Mouse (Mus musculus) splenic B cell, adult 2 months (primary cell): Measurements from ENCODE around the gene Hist1h2ab.

ENCODE experiments used
- DNase-seq: peaks from one replicate; pipeline ENCODE4 v3.0.0-alpha.2; 2011; ENCODE audit warnings: low read depth, low spot score
- H3K27me3 ChIP-seq: 2 replicates; pipeline ENCODE4 v1.6.1; 2012; ENCODE audit warnings: mild to moderate bottlenecking, low read length, moderate library complexity, mixed read lengths; ENCODE audit not compliant: control insufficient read depth, poor library complexity, insufficient read depth, severe bottlenecking
- H3K36me3 ChIP-seq: 2 replicates; pipeline ENCODE4 v1.6.1; 2012; ENCODE audit warnings: mild to moderate bottlenecking, low read length, moderate library complexity, mixed read lengths; ENCODE audit not compliant: control insufficient read depth, poor library complexity, insufficient read depth, severe bottlenecking

Gene Hist1h2ab

DNA sequence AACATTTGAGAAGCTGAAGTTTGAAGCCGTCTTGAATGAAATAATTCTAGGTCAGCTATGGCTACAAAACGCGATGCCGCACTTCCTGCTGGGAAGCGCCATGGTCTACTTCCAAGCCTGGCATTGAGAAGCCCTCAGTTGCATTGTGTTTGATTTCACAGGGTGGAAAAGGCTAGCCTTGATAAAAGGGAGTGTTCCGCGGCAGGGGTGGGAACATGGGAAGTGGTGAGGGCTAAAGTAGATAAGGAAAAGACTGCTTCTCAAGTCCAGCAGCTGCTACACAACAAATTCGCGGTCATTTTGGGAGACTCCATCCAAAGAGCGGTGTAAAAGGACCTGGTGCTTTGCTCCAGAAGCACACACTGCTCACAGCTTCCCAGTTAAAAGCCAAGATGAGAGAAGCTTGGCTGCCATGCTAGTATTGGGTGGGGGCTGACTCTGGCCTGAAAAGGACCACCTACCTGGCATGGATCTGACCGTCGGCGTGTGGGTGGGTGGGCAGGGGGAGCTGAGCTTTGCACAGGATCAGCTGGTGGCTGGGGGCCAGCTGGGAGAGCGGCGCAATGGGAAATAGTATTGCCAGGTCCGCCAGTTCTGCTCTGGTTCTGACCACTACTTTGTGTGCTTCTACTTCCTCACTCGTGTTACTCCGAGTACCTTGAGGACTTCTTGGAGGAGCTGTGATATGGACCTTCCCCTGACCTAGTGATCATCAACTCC is 22.3 kb upstream of the Hist1h2ab start:
- Histone ChIP-seq H3K27me3 (no peaks in the 10 kb centered on the region), H3K36me3 (no peaks in the 10 kb centered on the region)
- no peak for DNase-seq

GRCm38 (mm10) chr13:23729192-23729525 is 21.8 kb upstream of the Hist1h2ab start:
- no peaks in the 10 kb centered on the region for H3K27me3 ChIP-seq
- no peaks in the 10 kb centered on the region for H3K36me3 ChIP-seq
- no peak for DNase-seq

- no peaks in the 10 kb centered on the region for H3K27me3 ChIP-seq
- no peak for DNase-seq
- H3K36me3 ChIP-seq, result no peaks in the 10 kb centered on the region
These were observed 21.2 kb upstream of the Hist1h2ab start for GRCm38 (mm10) chr13:23729706-23730105.

DNA sequence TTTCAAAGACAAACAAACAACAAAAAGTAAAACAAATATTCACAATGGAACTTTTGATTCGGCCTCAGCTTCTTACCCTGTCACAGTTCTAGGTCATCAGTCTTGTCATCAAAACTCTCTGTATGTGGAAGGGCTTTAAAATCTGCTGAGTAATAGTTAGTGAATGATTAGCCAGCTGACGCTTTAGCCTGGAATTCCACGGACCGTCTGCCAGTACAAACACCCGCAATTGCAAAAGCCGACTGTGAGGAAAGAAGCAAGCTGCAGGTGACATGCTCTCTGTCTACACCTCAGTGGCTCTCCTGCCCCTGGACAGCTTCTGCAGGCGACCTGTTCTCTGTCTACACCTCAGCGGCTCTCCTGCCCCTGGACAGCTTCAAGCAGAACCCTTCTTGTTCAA is 20.4 kb upstream of the Hist1h2ab start:
- Histone ChIP-seq H3K36me3 (no peaks in the 10 kb centered on the region), H3K27me3 (no peaks in the 10 kb centered on the region)
- DNase-seq, result no peak

- Histone ChIP-seq H3K36me3 (no peaks in the 10 kb centered on the region), H3K27me3 (no peaks in the 10 kb centered on the region)
- peak; percentile 79 for DNase-seq
These were observed 18.6 kb upstream of the Hist1h2ab start for GRCm38 (mm10) chr13:23732156-23732804.

DNA sequence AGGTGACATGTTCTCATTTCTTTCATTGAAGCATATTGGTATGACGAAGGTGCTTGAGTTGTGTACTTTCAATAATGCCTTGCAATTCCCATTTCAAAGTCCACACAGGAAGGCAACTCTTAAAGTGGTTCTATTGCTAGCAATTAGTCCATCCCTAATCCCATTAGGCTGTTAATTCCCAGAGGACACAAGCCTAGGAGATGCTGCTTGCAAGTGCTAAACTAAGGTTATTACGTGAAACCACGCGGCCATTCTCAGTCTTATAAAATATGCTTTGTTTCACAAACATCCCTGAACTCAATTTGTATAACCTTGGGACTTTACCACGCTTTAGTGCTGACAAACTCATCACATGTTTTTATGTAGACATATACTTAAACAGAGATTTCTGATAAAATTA is 13.8 kb upstream of the Hist1h2ab start:
- Histone ChIP-seq H3K36me3 (no peaks in the 10 kb centered on the region), H3K27me3 (no peaks in the 10 kb centered on the region)
- DNase-seq, result no peak

DNA sequence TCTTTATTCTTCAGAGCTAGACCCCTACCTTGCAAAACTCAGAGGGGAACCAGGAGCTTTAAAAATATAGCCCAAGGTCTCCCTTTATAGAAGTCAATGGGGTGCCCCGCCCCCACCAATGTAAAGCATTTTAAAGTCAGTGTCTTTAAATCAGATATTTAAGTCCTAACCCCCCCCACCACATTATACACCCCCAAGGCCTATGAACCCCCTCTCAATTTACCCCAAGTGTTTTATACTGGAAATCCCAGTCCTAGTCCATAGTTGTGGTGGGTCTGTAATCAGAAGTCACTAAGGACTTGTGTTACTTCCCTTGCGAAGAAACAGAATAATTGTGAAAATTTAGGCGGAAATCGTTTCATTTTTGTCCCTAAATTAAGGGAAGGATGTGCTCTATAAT is 12.9 kb upstream of the Hist1h2ab start:
- peak; percentile 25 for DNase-seq
- Histone ChIP-seq H3K27me3 (no peaks in the 10 kb centered on the region), H3K36me3 (0 out of 2 replicates have a peak, but pooled peaks cover 2% of the 10 kb centered on the region)

DNA sequence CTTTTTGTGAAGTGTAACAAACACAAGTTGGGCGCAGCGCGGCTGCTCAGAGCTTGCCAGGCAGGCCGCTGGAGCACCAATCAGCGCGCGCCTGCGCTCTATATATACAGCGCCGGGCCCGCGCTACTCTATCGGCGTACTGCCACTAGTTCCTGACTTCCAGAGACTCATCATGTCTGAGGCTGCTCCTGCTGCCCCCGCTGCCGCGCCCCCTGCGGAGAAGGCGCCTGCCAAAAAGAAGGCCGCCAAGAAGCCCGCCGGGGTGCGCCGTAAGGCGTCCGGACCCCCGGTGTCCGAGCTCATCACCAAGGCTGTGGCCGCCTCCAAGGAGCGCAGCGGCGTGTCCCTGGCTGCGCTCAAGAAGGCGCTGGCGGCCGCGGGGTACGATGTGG is 12.3 kb upstream of the Hist1h2ab start, which contains the start of gene Hist1h1c:
Gene Hist1h1c, plus strand, starts transcription at position 132 of the 392 bp plus-strand sequence.
- no peaks in the 10 kb centered on the region for H3K27me3 ChIP-seq
- peak; percentile 95 for DNase-seq
- 0 out of 2 replicates have a peak, but pooled peaks cover 2% of the 10 kb centered on the region for H3K36me3 ChIP-seq

DNA sequence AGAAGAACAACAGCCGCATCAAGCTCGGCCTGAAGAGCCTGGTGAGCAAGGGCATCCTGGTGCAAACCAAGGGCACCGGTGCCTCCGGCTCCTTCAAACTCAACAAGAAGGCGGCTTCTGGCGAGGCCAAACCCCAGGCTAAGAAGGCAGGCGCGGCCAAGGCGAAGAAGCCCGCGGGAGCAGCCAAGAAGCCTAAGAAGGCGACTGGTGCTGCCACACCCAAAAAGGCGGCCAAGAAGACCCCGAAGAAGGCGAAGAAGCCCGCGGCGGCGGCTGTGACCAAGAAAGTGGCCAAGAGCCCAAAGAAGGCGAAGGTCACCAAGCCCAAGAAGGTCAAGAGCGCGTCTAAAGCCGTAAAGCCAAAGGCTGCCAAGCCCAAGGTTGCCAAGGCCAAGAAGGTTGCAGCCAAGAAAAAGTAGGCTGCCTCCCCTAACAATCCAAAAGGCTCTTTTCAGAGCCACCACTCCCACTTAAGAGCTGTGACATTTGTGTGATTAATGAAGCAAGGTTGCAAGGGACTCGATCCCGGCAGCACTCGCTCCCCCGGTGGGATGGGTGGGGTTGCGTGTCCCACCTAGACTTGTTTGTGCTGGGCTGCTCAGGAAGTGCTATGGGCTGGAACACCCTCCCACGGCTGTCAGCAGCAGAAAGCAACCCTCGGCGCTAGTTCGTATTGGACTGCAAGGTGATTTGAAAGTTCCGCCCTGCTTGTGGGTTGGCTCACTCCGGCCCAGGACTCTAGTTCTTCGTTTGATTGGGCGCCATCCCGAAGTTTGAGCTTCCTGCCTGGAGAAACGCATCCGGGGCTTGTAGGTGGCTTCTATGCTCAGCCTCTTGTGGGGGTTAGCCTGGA is 11.6 kb upstream of the Hist1h2ab start:
- DNase-seq, result peak; percentile 94
- Histone ChIP-seq H3K27me3 (no peaks in the 10 kb centered on the region), H3K36me3 (0 out of 2 replicates have a peak, but pooled peaks cover 2% of the 10 kb centered on the region)

- DNase-seq, result peak; percentile 90
- 0 out of 2 replicates have a peak, but pooled peaks cover 2% of the 10 kb centered on the region for H3K36me3 ChIP-seq
- no peaks in the 10 kb centered on the region for H3K27me3 ChIP-seq
These were observed 11.0 kb upstream of the Hist1h2ab start for GRCm38 (mm10) chr13:23739922-23740252.

- H3K27me3 ChIP-seq, result no peaks in the 10 kb centered on the region
- no peak for DNase-seq
- H3K36me3 ChIP-seq, result 0 out of 2 replicates have a peak, but pooled peaks cover 2% of the 10 kb centered on the region
These were observed 10.6 kb upstream of the Hist1h2ab start for GRCm38 (mm10) chr13:23740256-23740840.

- no peak for DNase-seq
- H3K36me3 ChIP-seq, result 0 out of 2 replicates have a peak, but pooled peaks cover 2% of the 10 kb centered on the region
- H3K27me3 ChIP-seq, result no peaks in the 10 kb centered on the region
These were observed 10.0 kb upstream of the Hist1h2ab start for GRCm38 (mm10) chr13:23740910-23741309.

- no peaks in the 10 kb centered on the region for H3K27me3 ChIP-seq
- 0 out of 2 replicates have a peak, but pooled peaks cover 2% of the 10 kb centered on the region for H3K36me3 ChIP-seq
- no peak for DNase-seq
These were observed 8.9 kb upstream of the Hist1h2ab start for GRCm38 (mm10) chr13:23742007-23742406.

DNA sequence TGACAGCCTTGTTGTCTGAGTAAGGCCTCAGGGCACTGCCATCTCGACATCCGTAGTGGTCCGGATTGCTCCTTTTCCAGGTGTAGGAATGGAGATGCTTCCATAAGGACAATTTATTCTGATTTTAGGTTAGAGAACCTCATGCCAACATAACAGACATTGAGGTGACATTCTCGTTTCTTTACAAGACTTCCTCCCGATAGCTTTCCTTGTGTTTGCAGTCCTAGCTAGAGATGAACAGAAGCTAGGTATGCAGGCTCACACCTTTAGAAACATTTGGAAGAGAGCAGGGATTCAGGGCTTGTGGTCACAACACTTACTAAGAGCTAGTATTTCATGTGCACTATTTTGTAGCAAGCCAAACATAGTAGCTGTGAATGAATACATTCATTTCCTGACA is 7.7 kb upstream of the Hist1h2ab start:
- Histone ChIP-seq H3K27me3 (no peaks in the 10 kb centered on the region), H3K36me3 (0 out of 2 replicates have a peak, but pooled peaks cover 2% of the 10 kb centered on the region)
- no peak for DNase-seq
